Mouse (Mus musculus): ENCODE results near the gene Tead1. TPM values are rescaled to one million over a fixed set of nuclear protein-coding genes. Genes with fewer than 3 reads are reported as not detected.

The Tead1 gene
- polyA plus RNA-seq, 1 experiment = not detected

DNA sequence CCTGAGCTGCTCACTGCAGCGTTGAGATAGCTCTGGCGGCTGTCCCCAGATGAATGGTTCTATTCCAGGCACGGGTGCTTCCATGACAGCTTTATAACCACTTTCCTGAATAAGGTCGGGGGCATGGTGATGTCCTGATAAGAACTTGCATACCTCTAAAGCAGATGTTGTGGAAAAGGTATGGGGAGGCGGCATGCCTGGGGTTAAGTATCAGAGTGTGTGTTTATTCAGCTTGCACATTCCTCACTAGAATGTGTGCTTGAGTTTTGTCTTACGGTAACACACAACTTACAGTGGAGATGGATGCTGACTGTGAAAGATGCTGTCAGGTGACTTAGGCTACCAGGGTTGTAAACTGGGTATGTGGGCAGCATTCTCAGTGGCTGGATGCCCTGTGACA lies 93.7 kb downstream of the Tead1 start:
- 69% methylated on average over 6 of the region's 6 CpGs for WGBS

DNA sequence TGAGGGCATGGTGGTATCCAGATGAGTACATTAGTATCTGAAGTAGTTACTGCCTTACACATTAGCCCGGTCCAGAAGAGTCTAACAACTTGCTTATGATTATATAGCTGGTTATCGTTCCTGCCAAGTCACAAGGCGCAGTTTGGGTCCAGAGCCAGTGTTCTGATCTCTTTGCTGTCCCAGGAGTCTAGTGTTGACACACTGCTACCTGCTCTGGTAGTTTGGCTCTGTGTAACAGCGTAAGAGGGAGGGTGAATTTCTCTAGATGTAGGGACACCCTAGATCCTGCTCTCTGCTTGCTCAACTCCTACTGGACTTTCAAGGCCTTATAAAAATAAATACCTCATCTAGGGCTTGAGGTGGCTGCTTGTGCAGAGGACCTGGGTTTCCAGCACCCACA lies 94.5 kb downstream of the Tead1 start:
- H3K27ac ChIP-seq (ENCODE audit: insufficient read depth, low read depth, low read length) = no peak overlapping the region
- WGBS = 77% methylated on average over 4 of the region's 4 CpGs
- peaks cover 11% of the 10 kb centered on the region for H3K4me1 ChIP-seq (ENCODE audit: control insufficient read depth, insufficient read depth, low read length)
- TF ChIP-seq CTCF (IDR thresholded peaks at IDR 0.05; ENCODE audit: insufficient read depth, low read depth, low read length) (no peak), POLR2A (IDR thresholded peaks at IDR 0.05; ENCODE audit: insufficient read depth, low read depth, low read length) (no peak)
- H3K4me3 ChIP-seq (ENCODE audit: insufficient read depth, low read depth, low read length) = no peak overlapping the region

More for the DNA sequence above, 93.7 kb downstream of the Tead1 start:
- no peak overlapping the region for H3K4me3 ChIP-seq (ENCODE audit: insufficient read depth, low read depth, low read length)
- peaks cover 11% of the 10 kb centered on the region for H3K4me1 ChIP-seq (ENCODE audit: control insufficient read depth, insufficient read depth, low read length)
- no peak overlapping the region for H3K27ac ChIP-seq (ENCODE audit: insufficient read depth, low read depth, low read length)
- no peak for TF ChIP-seq CTCF (IDR thresholded peaks at IDR 0.05; ENCODE audit: insufficient read depth, low read depth, low read length)
- no peak for TF ChIP-seq POLR2A (IDR thresholded peaks at IDR 0.05; ENCODE audit: insufficient read depth, low read depth, low read length)

DNA sequence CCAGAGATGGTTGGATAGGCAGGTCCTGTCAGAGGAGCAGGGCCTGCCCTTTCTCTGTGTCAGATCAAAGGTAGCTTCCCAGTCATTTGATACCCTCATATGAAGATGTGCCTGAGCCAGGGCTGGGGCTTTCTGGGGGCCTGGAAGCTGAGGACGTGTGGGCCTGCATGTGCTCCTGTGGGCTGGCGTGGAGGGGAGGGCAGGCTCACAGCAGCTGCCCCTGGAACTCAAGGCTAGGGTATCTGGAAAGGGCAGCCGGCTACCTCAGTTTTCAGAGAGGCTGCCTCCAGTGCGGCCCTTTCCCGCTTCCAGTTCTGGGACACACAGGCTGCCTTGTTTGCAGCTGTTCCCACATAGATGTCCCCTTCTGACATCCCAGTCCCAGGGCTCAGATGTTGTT lies 96.7 kb downstream of the Tead1 start:
- Histone ChIP-seq H3K27ac (ENCODE audit: insufficient read depth, low read depth, low read length) (no peak overlapping the region), H3K4me3 (ENCODE audit: insufficient read depth, low read depth, low read length) (no peak overlapping the region), H3K4me1 (ENCODE audit: control insufficient read depth, insufficient read depth, low read length) (peaks cover 16% of the 10 kb centered on the region)
- WGBS = 88% methylated on average over 5 of the region's 5 CpGs
- TF ChIP-seq POLR2A (IDR thresholded peaks at IDR 0.05; ENCODE audit: insufficient read depth, low read depth, low read length) = no peak
- TF ChIP-seq CTCF (IDR thresholded peaks at IDR 0.05; ENCODE audit: insufficient read depth, low read depth, low read length) = no peak

DNA sequence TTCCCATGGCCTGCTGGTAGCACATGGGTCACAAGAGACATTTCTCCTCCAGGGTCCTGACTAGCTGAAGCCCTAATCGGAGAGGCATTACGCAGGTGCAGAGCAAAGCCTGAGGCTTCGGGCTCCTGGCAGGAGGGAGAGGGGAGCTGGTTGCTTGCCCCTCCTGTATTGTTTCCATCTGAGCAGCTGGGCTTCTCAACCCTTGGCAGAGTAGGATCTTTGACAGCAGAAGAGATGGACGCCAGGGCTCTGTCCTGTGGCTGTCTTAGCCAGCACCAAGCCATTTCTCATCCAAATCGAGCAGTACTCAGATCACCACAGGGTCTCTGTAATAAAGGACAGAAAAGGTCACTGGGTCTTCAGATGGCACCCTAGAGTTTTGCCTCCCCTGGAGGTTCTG lies 97.6 kb downstream of the Tead1 start:
- Histone ChIP-seq H3K4me3 (ENCODE audit: insufficient read depth, low read depth, low read length) (no peak overlapping the region), H3K27ac (ENCODE audit: insufficient read depth, low read depth, low read length) (no peak overlapping the region), H3K4me1 (ENCODE audit: control insufficient read depth, insufficient read depth, low read length) (peaks cover 12% of the 10 kb centered on the region; the same call in 1 of the 2 replicates)
- TF ChIP-seq CTCF (IDR thresholded peaks at IDR 0.05; ENCODE audit: insufficient read depth, low read depth, low read length) = no peak
- TF ChIP-seq POLR2A (IDR thresholded peaks at IDR 0.05; ENCODE audit: insufficient read depth, low read depth, low read length) = no peak
- WGBS = 75% methylated on average over 5 of the region's 5 CpGs

DNA sequence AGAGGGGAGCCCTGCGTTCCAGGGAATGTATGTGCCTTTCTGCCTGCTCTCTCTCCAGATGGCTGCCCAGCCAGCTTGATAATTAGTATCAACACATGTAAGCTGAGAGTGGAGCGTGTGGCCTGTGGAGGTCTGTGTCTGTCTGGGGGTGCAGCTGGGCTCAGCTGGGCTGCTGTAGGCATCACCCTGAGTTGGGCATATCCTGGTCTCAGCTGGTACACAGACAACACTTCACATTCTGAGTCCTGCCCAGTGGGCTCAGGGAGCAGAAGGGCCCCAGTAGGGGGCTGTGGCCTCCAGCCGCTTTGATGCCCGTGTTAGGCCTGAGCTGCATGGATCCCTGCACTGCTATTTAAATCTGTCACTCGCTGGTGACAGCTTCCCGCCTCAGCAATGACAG lies 100.5 kb downstream of the Tead1 start:
- 71% methylated on average over 6 of the region's 6 CpGs for WGBS
- no peak for TF ChIP-seq POLR2A (IDR thresholded peaks at IDR 0.05; ENCODE audit: insufficient read depth, low read depth, low read length)
- no peak for TF ChIP-seq CTCF (IDR thresholded peaks at IDR 0.05; ENCODE audit: insufficient read depth, low read depth, low read length)
- no peak overlapping the region for H3K4me3 ChIP-seq (ENCODE audit: insufficient read depth, low read depth, low read length)
- H3K4me1 ChIP-seq (ENCODE audit: control insufficient read depth, insufficient read depth, low read length) = peaks cover 10% of the 10 kb centered on the region; the same call in 1 of the 2 replicates
- H3K27ac ChIP-seq (ENCODE audit: insufficient read depth, low read depth, low read length) = no peak overlapping the region

DNA sequence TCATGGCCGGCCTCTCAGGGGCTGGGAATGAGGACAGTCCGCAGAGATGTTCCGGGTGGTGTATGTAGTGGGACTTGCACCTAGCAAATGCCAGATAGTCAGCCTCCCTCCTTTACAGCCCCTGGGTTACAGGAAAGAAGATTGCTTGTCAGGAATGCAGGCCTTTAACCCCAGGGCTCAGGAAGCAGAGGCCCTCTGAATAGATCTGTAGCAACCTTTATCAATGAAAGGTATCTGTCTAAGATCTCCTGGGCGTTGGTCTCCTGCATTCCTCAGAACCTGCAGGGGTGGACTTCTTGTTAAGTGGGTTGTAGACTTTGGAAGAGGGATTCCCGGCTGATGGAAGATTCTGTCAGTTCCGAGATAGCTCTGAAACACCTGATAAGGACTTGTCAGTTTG lies 101.8 kb downstream of the Tead1 start:
- TF ChIP-seq POLR2A (IDR thresholded peaks at IDR 0.05; ENCODE audit: insufficient read depth, low read depth, low read length) (no peak), CTCF (IDR thresholded peaks at IDR 0.05; ENCODE audit: insufficient read depth, low read depth, low read length) (no peak)
- WGBS = 95% methylated on average over 6 of the region's 6 CpGs

DNA sequence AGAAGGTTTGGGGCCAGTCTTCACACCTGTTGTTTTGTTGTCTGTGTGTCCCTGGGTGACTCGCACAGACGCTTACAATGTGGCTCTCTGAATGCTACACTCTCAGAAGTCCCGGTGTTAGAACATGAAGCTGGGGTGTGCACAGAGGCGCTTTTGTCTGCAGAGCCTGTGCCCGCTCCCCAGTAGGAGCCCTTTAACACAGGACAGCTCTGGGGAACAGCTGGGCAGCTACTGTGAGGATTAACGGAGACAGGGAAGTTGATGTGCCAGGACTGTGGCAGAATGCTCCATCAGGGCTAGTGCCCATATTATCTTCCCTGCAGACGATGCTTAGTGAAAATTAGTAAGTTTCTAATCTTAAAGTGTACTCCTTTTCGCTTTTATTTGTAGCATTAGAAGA lies 102.9 kb downstream of the Tead1 start:
- Histone ChIP-seq H3K27ac (ENCODE audit: insufficient read depth, low read depth, low read length) (no peak overlapping the region), H3K4me3 (ENCODE audit: insufficient read depth, low read depth, low read length) (no peak overlapping the region), H3K4me1 (ENCODE audit: control insufficient read depth, insufficient read depth, low read length) (peaks cover 10% of the 10 kb centered on the region)
- WGBS = 78% methylated on average over 8 of the region's 8 CpGs
- TF ChIP-seq POLR2A (IDR thresholded peaks at IDR 0.05; ENCODE audit: insufficient read depth, low read depth, low read length) (no peak), CTCF (IDR thresholded peaks at IDR 0.05; ENCODE audit: insufficient read depth, low read depth, low read length) (no peak)

More for the DNA sequence above, 101.8 kb downstream of the Tead1 start:
- Histone ChIP-seq H3K27ac (ENCODE audit: insufficient read depth, low read depth, low read length) (no peak overlapping the region), H3K4me1 (ENCODE audit: control insufficient read depth, insufficient read depth, low read length) (peaks cover 10% of the 10 kb centered on the region; the same call in 1 of the 2 replicates), H3K4me3 (ENCODE audit: insufficient read depth, low read depth, low read length) (no peak overlapping the region)

DNA sequence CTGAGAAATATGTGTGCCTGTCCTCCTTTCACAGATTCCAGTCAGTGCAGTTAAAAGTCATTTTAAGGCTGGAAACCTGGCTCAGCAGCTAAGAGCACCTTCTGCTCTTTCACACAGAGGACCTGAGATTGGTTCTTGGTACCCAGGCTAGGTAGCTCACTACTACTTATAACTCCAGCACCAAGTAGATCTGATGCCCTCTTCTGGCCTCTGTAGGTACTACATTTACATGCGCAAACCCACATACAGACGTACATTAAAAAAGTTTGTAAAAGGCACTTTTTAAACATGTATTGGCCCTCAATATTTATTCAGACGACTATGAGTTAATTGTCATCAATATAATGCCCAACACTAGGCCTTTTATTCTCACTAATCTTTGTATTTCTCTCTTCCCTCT lies 105.2 kb downstream of the Tead1 start:
- no peak for TF ChIP-seq CTCF (IDR thresholded peaks at IDR 0.05; ENCODE audit: insufficient read depth, low read depth, low read length)
- TF ChIP-seq POLR2A (IDR thresholded peaks at IDR 0.05; ENCODE audit: insufficient read depth, low read depth, low read length) = no peak
- no peak overlapping the region for H3K4me3 ChIP-seq (ENCODE audit: insufficient read depth, low read depth, low read length)
- WGBS = 93% methylated on average over 3 of the region's 3 CpGs
- no peak overlapping the region for H3K27ac ChIP-seq (ENCODE audit: insufficient read depth, low read depth, low read length)
- H3K4me1 ChIP-seq (ENCODE audit: control insufficient read depth, insufficient read depth, low read length) = peaks cover 19% of the 10 kb centered on the region

DNA sequence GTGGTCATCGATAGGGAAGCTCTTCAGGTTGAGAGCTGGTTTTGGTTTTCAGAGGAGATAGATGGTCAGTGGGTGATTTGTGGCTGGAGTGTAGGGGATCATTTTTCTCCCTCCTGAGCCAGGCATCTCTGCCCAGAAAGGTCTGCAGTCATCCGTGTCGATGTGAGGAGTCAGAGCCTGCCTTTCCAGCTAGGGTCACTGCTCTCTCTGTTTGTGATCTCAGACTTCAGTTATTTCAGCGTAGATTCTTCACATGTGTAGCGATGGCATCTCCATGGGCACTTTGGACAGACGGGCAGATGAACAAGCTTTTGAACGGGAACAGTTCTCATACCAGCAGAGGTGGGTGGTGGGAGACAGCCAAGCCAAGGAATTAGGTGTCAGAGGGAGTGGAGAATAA lies 106.2 kb downstream of the Tead1 start:
- no peak for TF ChIP-seq CTCF (IDR thresholded peaks at IDR 0.05; ENCODE audit: insufficient read depth, low read depth, low read length)
- TF ChIP-seq POLR2A (IDR thresholded peaks at IDR 0.05; ENCODE audit: insufficient read depth, low read depth, low read length) = no peak
- H3K27ac ChIP-seq (ENCODE audit: insufficient read depth, low read depth, low read length) = no peak overlapping the region
- no peak overlapping the region for H3K4me3 ChIP-seq (ENCODE audit: insufficient read depth, low read depth, low read length)
- H3K4me1 ChIP-seq (ENCODE audit: control insufficient read depth, insufficient read depth, low read length) = peaks cover 11% of the 10 kb centered on the region
- WGBS = 95% methylated on average over 7 of the region's 7 CpGs
